Mouse (Mus musculus) layer of hippocampus, adult 9-10 months (tissue): ENCODE data around the gene Slit3.

Experiments
- DNase-seq: peaks from one replicate; pipeline ENCODE4 v3.0.0; 2022; ENCODE audit warnings: low spot score

The Slit3 gene

DNA sequence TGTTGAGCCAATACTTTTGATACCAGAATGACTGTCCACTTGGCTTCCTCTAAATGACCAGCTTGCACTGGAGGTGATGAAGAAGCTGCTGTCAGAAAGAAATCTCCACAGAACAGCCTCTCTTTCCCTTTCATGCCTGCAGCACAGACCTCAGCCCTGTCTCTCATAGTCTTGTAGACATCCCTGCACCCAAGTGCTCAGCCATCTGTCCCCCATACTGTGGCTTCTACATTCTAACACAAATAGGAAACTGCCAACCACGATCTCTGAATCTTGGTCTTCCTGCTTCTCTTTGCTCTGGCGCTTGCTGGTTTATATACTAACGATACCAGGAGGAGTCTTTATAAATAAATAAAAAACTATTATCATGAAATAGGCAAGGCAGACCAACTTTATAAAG is 184.9 kb downstream of the Slit3 start:
- DNase-seq = no peak

DNA sequence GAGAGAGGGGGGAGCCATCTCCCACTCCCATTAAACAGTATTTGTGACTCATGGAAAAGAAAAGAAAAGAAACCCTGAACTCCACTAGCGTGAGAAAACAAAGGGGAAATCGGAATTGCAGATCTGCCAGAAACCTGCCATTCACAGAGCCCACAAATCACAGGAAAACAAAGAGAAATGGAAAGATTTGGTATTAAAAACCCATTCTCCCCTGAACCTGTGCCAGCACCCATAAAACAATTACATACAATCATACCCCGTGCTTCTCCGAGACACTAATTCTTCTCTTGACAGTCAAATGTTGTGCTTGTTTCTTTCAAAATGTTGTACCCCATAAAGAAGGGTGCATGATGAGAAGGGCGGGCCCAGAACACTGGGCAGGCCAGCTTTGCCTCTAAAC is 185.9 kb downstream of the Slit3 start:
- DNase-seq = no peak

DNA sequence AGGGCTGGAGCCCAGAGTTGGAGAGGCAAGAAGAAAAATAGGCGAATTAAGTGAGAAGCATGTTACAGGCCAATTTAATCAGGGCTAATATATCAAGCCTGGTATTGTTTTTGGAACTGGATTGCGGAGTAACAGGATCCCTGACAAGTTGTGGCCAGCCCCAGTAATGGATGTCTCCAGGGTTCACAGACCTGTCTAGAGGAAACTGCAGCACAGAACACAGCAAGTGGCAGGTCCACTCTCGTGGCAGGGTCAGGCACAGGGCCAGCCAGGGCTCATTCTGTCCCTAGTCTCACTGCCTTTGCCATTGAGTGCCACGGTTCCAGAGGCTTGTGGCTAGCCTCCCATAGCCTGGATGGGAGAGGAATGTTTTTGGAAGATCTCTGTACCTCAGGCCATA is 187.0 kb downstream of the Slit3 start:
- DNase-seq = no peak

DNA sequence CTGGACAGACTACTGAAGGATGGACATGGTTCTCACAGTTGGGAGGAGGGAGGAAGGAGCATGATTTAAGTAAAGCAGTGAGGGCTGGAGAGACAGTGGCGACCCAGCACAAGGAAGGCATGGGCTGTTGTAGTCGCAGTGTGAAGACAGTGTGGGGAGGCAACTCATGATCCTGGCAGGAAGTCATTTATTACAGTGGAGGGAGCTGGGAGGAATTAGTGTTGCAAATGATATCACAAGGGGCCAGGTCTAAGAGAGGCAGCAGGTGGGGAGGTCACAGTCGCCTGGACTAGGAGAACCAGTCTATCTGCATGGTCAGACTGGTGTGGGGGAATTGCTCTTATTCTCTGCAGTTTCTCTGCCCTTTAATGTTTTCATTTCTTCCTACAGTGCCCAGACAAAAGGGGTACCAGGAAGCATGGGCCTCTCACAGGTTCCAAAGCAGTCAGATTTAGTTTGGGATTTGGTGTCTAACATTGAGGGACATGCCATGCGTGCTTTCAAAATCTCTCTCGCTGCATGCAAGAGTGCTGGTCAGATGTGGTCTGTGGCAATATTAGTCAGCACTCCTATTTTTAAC is 194.5 kb downstream of the Slit3 start:
- DNase-seq = no peak

DNA sequence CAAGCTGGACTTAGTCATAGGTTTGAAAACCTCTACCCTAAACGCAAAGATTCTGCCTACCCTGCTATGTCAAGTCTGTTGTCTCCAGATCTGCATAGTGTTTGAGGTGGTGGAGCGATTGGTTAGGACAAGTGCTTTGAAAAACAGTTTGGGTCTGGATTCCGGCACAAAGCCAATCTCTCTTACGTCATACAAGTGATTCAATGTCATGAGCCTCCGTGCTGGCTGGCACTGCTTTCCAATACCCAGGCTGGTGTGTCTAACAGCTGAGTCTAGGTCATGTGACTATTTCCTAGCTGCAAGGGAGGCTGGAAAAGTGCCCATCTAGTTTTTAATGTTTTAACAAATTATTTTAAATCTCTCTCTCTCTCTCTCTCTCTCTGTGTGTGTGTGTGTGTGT is 196.2 kb downstream of the Slit3 start:
- no peak for DNase-seq

DNA sequence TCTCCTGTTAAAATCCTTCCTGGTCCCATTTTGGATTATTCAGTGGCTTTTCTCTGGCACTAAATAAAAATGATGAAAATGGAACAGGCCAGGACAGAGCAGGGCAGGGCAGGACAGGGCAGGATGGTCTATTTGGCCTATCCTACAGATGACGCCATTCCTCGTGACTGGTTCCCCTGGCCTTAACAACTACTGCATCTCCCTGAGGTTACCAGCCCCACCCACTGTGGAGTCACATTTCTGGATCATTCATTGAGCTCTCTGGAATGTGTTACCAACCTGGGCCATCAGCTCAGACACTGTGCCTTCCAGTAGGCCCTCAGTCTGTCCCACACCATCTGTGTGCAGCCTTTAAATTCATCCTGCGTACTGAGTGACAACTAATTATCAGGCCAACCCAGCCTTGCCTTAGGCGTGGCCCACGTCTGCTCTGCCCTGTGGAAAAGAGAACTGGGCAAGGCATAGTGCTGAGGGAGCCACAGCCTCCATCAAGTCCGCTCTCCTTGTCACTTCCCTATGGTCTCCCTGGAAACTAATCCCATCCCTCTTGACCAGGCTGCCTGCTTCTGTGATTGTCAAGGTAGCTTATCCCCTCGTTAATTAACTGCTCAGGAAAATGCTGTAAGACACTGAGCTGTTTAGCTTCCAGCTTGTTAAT is 196.9 kb downstream of the Slit3 start:
- DNase-seq = no peak

DNA sequence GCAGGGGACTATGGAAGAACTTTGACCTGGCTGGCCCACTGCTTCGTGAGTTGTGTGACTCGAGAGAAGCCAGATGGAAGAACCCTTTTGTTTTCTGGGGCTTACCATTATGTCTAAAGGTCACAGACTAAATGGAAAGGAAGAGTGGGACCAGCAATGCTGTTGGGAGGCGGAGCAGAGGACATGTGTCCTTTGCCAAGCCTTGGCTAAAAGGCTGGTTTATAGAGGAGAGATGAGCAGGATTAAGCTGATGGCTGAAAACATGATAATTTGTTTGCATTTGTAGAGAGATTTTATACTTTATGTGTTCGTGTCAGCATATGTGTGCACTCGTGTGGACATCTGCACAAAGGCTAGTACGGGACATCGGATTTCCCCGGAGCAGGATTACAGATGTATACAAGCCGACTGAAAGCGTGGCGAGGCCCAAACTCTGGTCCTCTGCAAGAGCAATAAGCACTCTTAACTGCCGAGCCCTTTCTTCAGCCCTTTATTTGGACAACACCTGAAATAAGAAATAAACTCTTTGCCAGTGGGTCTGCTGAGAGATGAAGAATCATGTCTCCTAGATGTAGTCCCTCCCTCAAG is 197.5 kb downstream of the Slit3 start:
- DNase-seq = no peak

DNA sequence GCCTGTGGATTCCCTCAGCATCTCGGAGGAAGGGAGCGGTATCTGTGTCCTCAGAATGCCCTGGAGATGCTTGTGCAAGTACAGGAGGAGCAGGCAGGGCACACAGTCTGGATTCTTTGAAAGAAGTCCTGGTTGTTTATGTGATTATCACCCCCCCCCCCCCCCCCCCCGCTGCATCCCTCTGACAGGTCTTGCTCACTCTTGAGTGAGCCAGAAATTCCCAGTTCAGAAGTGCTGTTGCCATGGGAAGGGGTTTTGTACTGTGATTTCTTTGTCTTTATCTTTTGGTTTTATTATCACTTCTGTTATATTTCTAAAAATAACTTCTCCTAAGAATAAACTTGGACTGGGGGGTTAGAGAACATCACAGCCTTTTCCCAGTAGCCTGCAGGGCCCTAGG is 199.5 kb downstream of the Slit3 start:
- no peak for DNase-seq

DNA sequence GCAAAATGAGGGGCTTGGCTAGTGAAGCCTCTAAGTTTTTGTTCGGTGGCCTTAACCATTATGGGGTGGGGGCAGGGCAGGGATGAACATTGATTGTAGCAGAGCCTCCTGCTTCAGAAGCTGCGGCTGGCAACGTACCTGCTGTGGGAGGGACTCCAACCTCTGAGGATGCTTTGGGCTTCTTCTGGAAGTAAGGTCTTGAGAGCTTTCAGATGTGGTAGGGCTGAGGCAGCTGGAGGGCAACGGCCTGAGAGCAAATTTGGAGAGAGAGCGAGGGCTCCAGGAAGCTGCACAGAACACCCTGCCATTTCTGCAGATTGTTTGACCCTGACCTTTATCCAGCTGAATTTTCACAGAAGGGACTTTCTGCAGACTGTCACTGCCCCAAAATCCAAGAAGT is 203.4 kb downstream of the Slit3 start:
- no peak for DNase-seq

DNA sequence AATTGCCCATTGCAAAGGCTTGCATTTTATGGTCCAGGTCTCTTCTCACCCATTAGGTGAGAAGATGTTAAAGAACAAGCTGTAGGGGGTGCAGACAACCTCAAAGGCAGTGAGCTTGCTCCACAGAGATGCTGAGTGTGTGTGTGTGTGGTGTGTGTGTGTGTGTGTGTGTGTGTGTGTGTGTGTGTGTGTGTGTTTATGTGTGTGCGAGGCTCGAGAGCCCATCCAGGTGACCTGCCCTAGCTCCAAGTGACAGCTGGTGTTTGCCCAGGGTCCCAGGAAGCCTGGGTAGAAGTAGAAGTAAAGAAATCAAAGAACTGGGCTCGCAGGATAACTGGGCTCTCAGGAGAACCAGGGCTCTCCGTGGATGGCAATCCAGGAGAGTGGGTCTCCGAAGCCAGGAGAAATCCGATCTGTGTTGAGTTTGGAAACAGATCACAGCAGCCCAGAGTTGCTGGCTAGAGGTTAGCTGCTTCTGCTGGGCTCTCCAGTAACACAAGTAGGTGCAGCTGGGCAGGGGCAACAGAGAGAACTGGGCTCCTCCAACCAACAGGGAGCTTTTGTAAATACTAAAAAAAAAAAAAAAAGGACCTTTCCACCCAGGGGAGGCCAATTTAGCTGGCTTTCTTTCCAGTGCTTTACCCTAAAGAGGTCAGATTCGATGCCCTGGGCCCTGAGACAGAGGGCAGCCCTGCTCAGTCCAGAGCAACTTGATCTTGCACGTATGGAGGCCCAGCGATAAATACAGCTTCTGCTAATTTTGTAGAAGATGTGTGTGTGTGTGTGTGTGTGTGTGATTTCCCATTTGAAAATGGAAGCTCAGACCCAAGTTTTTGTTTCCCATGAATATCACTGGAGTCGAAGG is 204.3 kb downstream of the Slit3 start:
- DNase-seq = no peak

DNA sequence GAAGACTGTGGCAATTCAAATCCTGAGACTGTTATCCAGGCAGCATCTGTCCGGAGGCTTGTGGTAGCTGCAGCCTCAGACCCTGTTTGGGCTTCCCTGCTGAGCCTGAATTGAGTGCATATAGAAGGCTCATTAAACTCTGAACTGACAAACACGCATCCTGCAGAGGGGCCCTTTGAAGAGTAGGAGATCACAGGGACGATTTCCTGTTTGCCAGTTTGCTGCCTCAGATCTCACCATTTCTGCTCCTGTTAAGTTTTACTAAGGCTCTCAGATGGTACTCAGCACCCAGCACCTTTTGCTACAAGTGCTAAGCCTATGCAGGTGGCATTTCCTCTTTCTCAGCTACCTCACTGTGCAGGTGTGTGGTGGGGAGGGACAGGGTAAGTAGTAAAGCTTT is 205.3 kb downstream of the Slit3 start:
- DNase-seq = no peak

DNA sequence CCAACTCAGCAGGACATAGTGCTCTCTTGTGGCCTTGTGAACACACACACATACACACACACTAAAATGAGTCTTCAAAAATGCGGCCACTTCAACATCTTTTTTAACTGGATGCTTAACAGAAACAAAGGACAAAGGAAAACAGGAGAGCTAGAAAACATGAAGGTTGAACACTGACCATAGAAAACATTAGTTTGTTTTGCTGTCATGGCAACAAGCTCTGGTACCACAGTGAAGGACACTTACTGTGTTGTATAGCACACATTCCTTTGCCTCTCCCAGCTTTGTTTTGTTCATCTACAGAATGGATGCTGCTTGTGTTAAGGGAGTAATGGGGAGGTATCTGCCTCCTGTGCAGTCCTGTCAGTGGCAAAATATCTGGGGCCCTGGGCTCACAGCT is 206.9 kb downstream of the Slit3 start:
- no peak for DNase-seq

DNA sequence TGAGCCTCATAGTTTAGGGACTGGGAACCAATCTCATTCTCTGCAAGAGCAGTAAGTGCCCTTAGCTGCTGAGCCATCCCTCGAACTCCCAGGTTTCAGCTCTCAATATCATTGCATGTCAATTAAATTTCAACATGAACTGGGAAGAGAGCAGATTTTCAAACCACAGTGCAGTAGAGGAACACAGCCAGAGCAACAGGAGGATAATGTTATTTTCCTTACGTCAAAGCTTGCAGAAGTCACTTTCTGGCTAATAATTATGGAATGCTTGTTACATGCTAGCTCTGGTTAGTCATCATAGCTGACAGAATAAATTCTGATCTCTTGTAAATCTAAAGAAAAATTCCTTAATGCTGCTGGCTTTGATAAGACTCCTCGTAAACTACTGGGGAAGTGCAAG is 210.5 kb downstream of the Slit3 start:
- DNase-seq = no peak

DNA sequence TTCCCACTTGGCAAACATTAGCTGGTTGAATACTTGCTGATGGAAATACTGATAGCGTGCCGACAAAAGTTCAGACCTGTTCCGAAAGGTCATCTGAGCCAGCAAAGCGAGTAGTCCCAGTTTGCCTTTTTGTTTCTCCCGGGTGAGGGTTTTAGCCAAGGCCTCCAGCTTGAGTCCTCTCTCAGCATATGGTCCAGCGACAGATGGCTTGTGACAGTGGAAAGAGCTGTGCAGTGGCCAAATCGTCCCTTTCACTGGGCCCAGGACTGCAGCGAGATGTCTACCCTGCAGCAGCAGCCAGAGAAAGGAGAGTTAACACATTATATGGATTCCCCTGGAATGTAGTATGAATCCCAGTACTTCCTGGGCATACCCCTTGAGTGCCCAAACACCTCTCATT is 215.5 kb downstream of the Slit3 start:
- no peak for DNase-seq

DNA sequence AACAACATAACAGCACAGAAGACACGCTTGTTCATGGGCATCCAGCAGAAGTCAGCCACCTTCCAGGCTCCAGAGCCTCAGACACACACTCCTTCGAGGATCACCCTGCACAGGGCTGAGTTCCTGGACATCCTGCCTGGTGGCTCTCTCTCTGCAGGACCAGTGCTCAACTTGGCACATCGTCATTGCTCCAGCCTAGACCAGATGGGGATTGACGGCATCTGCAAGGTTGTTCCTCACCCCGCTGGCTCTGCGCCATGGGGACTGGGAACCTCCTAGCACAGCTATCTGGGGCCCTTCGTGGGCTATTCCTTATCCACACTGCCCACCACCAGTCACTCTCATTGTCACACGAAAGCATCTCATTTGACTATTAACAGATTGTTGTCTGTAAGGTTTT is 216.5 kb downstream of the Slit3 start:
- no peak for DNase-seq

DNA sequence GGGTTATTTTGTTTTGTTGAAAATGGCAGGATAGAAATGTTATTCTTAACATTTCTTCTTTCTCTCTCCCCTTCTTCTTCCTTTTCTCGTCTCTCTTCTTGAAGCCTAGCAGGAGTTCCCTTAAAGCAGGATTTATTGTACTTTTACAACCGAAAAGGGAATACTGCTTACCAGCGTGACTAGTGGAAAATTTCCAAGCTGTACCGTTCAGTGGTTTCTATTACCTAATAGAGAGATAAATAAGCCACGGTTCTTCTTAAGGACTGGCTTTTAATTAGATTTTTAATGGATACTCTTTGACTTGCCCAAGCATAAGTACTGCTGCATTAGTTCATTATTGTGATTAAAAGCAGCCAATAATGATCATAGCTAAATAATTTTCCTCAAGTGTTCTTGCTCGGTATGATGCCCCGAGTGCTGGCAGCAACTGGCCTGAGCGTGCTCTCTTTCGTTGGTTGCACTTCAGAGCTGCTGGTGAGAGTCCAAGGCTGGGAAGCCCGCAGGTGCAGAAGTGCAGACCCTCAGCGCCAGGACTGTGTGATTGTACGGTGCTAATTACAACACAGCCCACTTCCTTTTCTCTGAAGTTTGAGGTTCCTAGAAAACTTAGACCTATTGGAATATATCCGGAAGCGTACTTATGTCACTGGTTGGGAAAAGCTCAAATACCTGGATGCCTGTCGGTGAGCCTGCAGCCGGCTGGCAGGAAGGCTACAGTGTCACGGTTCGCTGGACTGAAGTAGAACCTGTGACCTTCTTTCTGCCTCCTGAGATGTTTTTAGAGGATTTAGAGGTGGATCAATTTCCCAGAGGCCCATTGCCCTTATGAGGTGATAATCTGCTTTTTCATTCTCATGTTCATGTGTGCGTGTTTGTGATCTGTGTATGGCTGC is 217.1 kb downstream of the Slit3 start:
- no peak for DNase-seq

DNA sequence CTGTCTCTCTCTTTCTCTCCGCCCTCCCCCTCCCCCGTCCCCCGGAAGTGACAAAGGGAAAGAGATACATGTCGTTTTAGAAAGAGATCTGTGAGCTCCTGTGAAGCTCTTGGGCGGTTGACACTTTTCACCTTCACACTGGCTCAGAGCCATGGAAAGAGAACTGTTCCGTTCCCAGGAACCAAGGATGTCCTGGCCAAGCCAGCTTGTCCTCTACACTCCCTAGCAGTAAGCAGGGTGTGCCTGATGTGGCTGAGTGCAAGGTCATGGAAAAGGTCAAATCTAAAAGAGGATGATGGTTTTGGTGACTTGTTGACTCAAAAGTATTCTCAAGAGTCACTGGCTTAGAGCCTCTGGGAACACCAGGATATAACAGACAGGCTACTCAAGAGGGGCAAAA is 219.7 kb downstream of the Slit3 start:
- no peak for DNase-seq

DNA sequence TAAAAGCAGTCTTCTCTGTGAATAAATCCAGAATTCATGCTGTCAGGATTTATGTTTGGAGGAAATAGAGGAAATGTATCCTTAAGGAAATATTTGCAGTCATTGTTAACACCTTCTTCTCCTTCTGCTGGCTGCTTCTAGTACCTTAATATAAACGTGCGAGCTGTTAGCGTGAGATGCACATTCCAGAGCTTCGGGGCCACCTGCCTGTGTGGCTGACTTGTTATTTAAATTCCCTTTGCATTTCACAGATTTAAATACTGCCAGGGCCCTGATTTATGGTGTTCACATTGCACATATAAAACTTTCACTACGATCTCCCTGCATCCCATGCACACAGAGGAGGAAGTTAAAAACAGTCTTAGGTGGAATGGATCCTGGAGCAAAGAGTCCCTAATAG is 221.5 kb downstream of the Slit3 start:
- no peak for DNase-seq

DNA sequence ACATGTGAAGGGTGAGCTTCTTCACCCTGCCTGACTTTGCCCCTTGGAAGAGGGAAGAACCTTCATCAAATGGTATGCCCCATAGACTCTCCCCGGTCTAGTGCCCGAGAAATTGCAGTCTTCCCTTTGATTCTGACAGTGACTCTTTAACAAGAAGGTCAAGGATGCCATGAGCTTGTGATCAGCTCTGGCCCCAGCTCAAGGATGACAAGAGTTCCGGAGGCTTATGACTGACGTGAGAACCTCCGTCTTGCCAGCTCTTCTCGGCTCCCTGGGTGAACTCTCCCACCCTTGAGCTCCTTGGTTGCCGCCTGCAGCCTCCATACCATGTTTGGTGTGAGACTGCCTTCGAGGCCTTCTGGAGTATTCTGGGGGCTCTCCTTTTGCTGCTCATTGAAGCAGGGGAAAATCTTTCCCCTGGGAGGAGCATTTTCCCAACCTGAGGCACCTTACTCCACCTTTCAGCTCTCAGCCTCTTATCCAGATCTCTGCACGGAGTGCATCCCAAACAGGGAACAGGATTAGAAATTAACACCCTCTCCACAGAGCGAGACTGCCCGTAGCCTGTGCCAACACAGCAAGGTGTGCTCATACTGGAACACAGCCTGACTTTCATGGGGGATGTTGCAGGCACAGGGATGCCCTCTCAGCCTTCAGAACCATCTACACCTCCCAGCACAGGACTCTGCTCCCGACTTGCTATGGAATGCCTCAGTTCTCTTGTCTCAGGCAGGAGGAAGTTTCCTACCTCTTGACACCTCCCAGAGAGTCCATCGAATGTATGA is 224.9 kb downstream of the Slit3 start:
- no peak for DNase-seq

DNA sequence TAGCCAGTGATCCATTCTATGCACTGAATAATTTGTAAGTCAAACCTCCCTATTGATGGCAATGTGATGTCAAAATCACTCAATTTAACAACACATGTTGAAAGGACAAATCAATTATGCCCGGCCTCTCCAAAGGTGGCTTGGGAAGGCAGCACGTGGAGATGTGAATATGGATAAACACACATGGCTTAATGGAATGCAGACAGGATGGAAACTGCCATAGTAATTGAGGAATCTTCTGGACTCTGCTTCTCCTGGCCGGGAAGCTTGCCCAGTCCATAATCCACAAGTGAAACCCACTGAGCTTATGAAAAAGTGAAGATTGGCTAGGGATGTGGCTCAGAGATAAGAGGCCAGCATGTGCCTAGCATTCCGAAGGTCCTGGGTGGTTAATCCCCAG is 227.1 kb downstream of the Slit3 start:
- no peak for DNase-seq

DNA sequence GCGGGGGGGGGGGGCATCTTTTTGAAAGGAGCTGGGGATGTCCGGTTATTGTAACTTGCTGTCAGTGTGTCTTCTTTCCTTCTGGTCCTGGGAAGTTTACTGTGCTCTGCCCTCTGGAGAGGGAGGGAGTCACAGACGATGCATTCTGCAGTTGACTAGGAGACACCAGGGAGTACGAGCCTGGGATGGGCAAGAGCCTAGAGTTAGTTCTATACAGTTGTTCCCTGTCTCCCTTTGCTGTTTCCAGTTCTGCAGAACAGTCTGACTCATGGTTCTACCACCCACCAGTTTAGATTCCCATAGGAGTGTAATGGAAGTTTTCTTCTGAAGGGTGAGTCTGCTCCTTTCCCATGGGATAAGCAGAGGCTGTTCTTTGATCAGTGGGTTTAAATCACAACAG is 229.9 kb downstream of the Slit3 start:
- no peak for DNase-seq
